ENCODE assay signal across 20 mouse cellular contexts in genomic region chr17:49215281-49215680, GRCm38 (mm10).
DNase-seq lines count a peak whose midpoint lies in the region; ATAC-seq and TF ChIP-seq lines count a peak whose summit lies in the region.
"Had no signal": no experiment of that assay in that cellular context is flagged by ENCODE, and none has a peak within 500 bp of the region (broad histone marks: within the 10 kb centered on the region; RNA-seq: fewer than 3 reads in every experiment).

No protein-coding gene starts in this region.

- H3K4me2 ChIP-seq in heart, embryonic 12.5 days, result no peak overlapping the region
- H3K4me2 ChIP-seq: forebrain, embryonic 12.5 days; kidney, embryonic 15.5 days; limb, embryonic 13.5 days; liver, embryonic 13.5 days had no signal

- H3K27me3 ChIP-seq in heart, embryonic 12.5 days (replicated peaks), result peaks cover 4% of the 10 kb centered on the region; the same call in 1 of the 2 replicates
- H3K27me3 ChIP-seq: limb, embryonic 13.5 days; liver, embryonic 13.5 days had no signal

- TF ChIP-seq CTCF in gastrocnemius, adult 2 months (IDR thresholded peaks at IDR 0.05), result no peak

- no peaks in the 10 kb centered on the region for H3K36me3 ChIP-seq in heart, embryonic 12.5 days
- H3K36me3 ChIP-seq: forebrain, embryonic 12.5 days; kidney, embryonic 15.5 days; limb, embryonic 13.5 days; liver, embryonic 13.5 days had no signal

- no peak for ATAC-seq in heart, embryonic 12.5 days (ENCODE audit: insufficient number of reproducible peaks, low FRiP score)
- ATAC-seq in monocyte, adult 5-6 weeks (replicated peaks; ENCODE audit: insufficient number of reproducible peaks, low FRiP score, low TSS enrichment, poor library complexity, severe bottlenecking), result no peak
- ATAC-seq: CD4-positive, CD25-positive, alpha-beta regulatory T cell, adult 4 months; hindbrain, embryonic 16.5 days; intestine, postnatal 0 days; Patski had no signal

- H3K9ac ChIP-seq in heart, embryonic 12.5 days, result no peak overlapping the region
- H3K9ac ChIP-seq: forebrain, embryonic 12.5 days; kidney, embryonic 15.5 days; limb, embryonic 13.5 days; liver, embryonic 13.5 days had no signal

- H3K9me3 ChIP-seq in heart, embryonic 12.5 days (replicated peaks), result no peaks in the 10 kb centered on the region
- H3K9me3 ChIP-seq: forebrain, embryonic 12.5 days; kidney, embryonic 15.5 days; limb, embryonic 13.5 days; liver, embryonic 13.5 days had no signal

- 57% methylated on average over 8 of the region's 8 CpGs for WGBS in heart, embryonic 12.5 days

- intact Hi-C loops in gastrocnemius, adult 2 months (cut with DNase I), result no loop called here

- DNase-seq in heart, adult 11 months, result peak; percentile 95
- peak; percentile 17 for DNase-seq in lung, postnatal 25 days (ENCODE audit: low spot score)
- no peak for DNase-seq in lung, postnatal 14 days
- peak; percentile 84 for DNase-seq in cerebellum, adult 8-10 months
- no peak for DNase-seq in gastrocnemius, adult 2 months
- DNase-seq: adrenal gland, adult 8-10 months; gastrocnemius, postnatal 10 days; heart, postnatal 14 days; liver, embryonic 13.5 days; right cerebral cortex, adult 18-20 months; thymus, postnatal 14 days had no signal

- H3K4me1 ChIP-seq in heart, embryonic 12.5 days (replicated peaks), result no peaks in the 10 kb centered on the region
- H3K4me1 ChIP-seq: forebrain, embryonic 12.5 days; kidney, embryonic 15.5 days; limb, embryonic 13.5 days; liver, embryonic 13.5 days had no signal

- H3K4me3 ChIP-seq in heart, embryonic 12.5 days, result no peak overlapping the region
- no peak overlapping the region for H3K4me3 ChIP-seq in gastrocnemius, adult 2 months
- H3K4me3 ChIP-seq: forebrain, embryonic 12.5 days; kidney, embryonic 15.5 days; limb, embryonic 13.5 days; liver, embryonic 13.5 days had no signal

- H3K27ac ChIP-seq in heart, embryonic 12.5 days (ENCODE audit: poor library complexity, severe bottlenecking), result no peak overlapping the region
- H3K27ac ChIP-seq in gastrocnemius, adult 2 months, result no peak overlapping the region
- H3K27ac ChIP-seq: forebrain, embryonic 12.5 days; kidney, embryonic 15.5 days; limb, embryonic 13.5 days; liver, embryonic 13.5 days had no signal

Comparison
In these comparisons a context has a peak if more than half of its experiments do, and no peak if none do; other contexts are left out.
1. DNase-seq: peak in heart, adult 11 months (single experiment), lung, postnatal 25 days (single experiment) and cerebellum, adult 8-10 months (single experiment); none in lung, postnatal 14 days (single experiment) and gastrocnemius, adult 2 months (single experiment).